Mouse (Mus musculus): ENCODE measurements around the gene Ang6.
"Not testable (repeated sequence)": the region's sequence is repeated elsewhere in the genome, so short reads cannot be mapped to it uniquely, and the experiment has no call there.

- not testable (repeated sequence) for TF ChIP-seq MAFK (IDR thresholded peaks at IDR 0.05; ENCODE audit: insufficient replicate concordance, low read length); CTCF (conservative IDR thresholded peaks at IDR 0.05 in 1 of 2, IDR thresholded peaks at IDR 0.05 in 1 of 2; ENCODE audit: low read depth in 2 of 2, low read length in 2 of 2); ELF1 (IDR thresholded peaks at IDR 0.05; ENCODE audit: low read depth, low read length); POLR2A (IDR thresholded peaks at IDR 0.05; ENCODE audit: low read depth, low read length); MXI1 (IDR thresholded peaks at IDR 0.05; ENCODE audit: low read depth, low read length); NELFE (IDR thresholded peaks at IDR 0.05; ENCODE audit: low read depth, low read length); JUND (conservative IDR thresholded peaks at IDR 0.05; ENCODE audit: low read depth, low read length); RAD21 (IDR thresholded peaks at IDR 0.05; ENCODE audit: low read depth, low read length); POLR2AphosphoS2 (IDR thresholded peaks at IDR 0.05; ENCODE audit: low read depth, low read length); EP300 (IDR thresholded peaks at IDR 0.05; ENCODE audit: low read length); MAZ (IDR thresholded peaks at IDR 0.05; ENCODE audit: low read depth, low read length)
Observed at GRCm38 (mm10) chr14:44009686-44010085, 7.6 kb upstream of the Ang6 start.

Data from CH12.LX (cell line).